ENCODE assay signal across 9 mouse cellular contexts in genomic region chr9:57547287-57547686, GRCm38 (mm10). TPM values are rescaled to one million over a fixed set of nuclear protein-coding genes. Genes with fewer than 3 reads are reported as not detected.
DNase-seq lines count a peak whose midpoint lies in the region; ATAC-seq lines count a peak whose summit lies in the region.
"Had no signal": no experiment of that assay in that cellular context is flagged by ENCODE, and none has a peak within 500 bp of the region (broad histone marks: within the 10 kb centered on the region; RNA-seq: fewer than 3 reads in every experiment).

No protein-coding gene starts in this region.

- no peaks in the 10 kb centered on the region for H3K9me3 ChIP-seq in embryonic facial prominence, embryonic 13.5 days
- no peaks in the 10 kb centered on the region for H3K9me3 ChIP-seq in embryonic facial prominence, embryonic 10.5 days
- no peaks in the 10 kb centered on the region for H3K9me3 ChIP-seq in liver, embryonic 12.5 days (replicated peaks)
- H3K9me3 ChIP-seq: limb, embryonic 15.5 days had no signal

- H3K36me3 ChIP-seq in embryonic facial prominence, embryonic 13.5 days = peaks cover 82% of the 10 kb centered on the region
- H3K36me3 ChIP-seq in embryonic facial prominence, embryonic 10.5 days (replicated peaks) = peaks cover 85% of the 10 kb centered on the region
- H3K36me3 ChIP-seq in liver, embryonic 12.5 days = peaks cover 56% of the 10 kb centered on the region

- peaks cover 7% of the 10 kb centered on the region for H3K4me1 ChIP-seq in embryonic facial prominence, embryonic 13.5 days
- peaks cover 7% of the 10 kb centered on the region for H3K4me1 ChIP-seq in embryonic facial prominence, embryonic 10.5 days
- peaks cover 34% of the 10 kb centered on the region for H3K4me1 ChIP-seq in liver, embryonic 12.5 days

- no peak overlapping the region for H3K27ac ChIP-seq in embryonic facial prominence, embryonic 13.5 days
- H3K27ac ChIP-seq in embryonic facial prominence, embryonic 10.5 days (replicated peaks) = no peak overlapping the region
- H3K27ac ChIP-seq in liver, embryonic 12.5 days = 0 out of 2 replicates have a peak overlapping the region, but pooled peaks have one; percentile 15
- H3K27ac ChIP-seq: limb, embryonic 15.5 days had no signal

- H3K4me3 ChIP-seq in embryonic facial prominence, embryonic 13.5 days = no peak overlapping the region
- no peak overlapping the region for H3K4me3 ChIP-seq in embryonic facial prominence, embryonic 10.5 days
- H3K4me3 ChIP-seq in liver, embryonic 12.5 days = no peak overlapping the region
- H3K4me3 ChIP-seq: limb, embryonic 15.5 days had no signal

- peak overlapping the region; percentile 21; the same call in 1 of the 2 replicates for H3K9ac ChIP-seq in embryonic facial prominence, embryonic 13.5 days
- H3K9ac ChIP-seq in liver, embryonic 12.5 days = no peak overlapping the region
- H3K9ac ChIP-seq: limb, embryonic 15.5 days had no signal

- no peak for ATAC-seq in embryonic facial prominence, embryonic 13.5 days (ENCODE audit: insufficient number of reproducible peaks, insufficient read depth, low FRiP score, low TSS enrichment, low read depth)
- peak; percentile 45; the same call in 1 of the 2 replicates for ATAC-seq in liver, embryonic 12.5 days

- no peaks in the 10 kb centered on the region for H3K27me3 ChIP-seq in embryonic facial prominence, embryonic 13.5 days
- H3K27me3 ChIP-seq in embryonic facial prominence, embryonic 10.5 days (replicated peaks; ENCODE audit: low read depth, poor library complexity, severe bottlenecking) = no peaks in the 10 kb centered on the region
- no peaks in the 10 kb centered on the region for H3K27me3 ChIP-seq in liver, embryonic 12.5 days (replicated peaks)
- H3K27me3 ChIP-seq: limb, embryonic 15.5 days had no signal

- 79% methylated on average over 5 of the region's 5 CpGs for WGBS in embryonic facial prominence, embryonic 13.5 days
- WGBS in embryonic facial prominence, embryonic 10.5 days = 86% methylated on average over 5 of the region's 5 CpGs
- WGBS in liver, embryonic 12.5 days (ENCODE audit: insufficient replicate concordance) = 26% methylated on average over 5 of the region's 5 CpGs

- no peak for DNase-seq in embryonic facial prominence, embryonic 10.5 days (ENCODE audit: low spot score)
- DNase-seq in urinary bladder, postnatal 14 days (ENCODE audit: low spot score) = peak; percentile 57
- DNase-seq in urinary bladder, adult 2 months (ENCODE audit: low spot score) = no peak
- no peak for DNase-seq in embryo, embryonic 10.5 days (ENCODE audit: low spot score)
- no peak for DNase-seq in retina, postnatal 1 day
- no peak for DNase-seq in urinary bladder, adult 18-20 months (ENCODE audit: low spot score in 2 of 2)

- H3K4me2 ChIP-seq in embryonic facial prominence, embryonic 13.5 days = no peak overlapping the region
- H3K4me2 ChIP-seq in liver, embryonic 12.5 days = peak overlapping the region; percentile 27
- H3K4me2 ChIP-seq: limb, embryonic 15.5 days had no signal

RNA-seq across cellular contexts. Expression of gene Mpi, which starts 5.3 kb away (rescaled TPM):
- polyA plus RNA-seq in embryonic facial prominence, embryonic 13.5 days (2015; fragmentation: Nextera tagmentation; extraction: Ambion mirVana) = 47.1 and 48.8 TPM in 2 replicates
- polyA plus RNA-seq in embryonic facial prominence, embryonic 10.5 days (2016; fragmentation: Nextera tagmentation; extraction: Ambion mirVana) = 58.7 and 61.7 TPM in 2 replicates
- polyA plus RNA-seq in urinary bladder, adult 2 months (2012; rRNA removed) = 21.3 and 22.5 TPM in 2 replicates
- 17.4 and 17.7 TPM in 2 replicates for polyA plus RNA-seq in liver, embryonic 12.5 days (2016; fragmentation: Nextera tagmentation; extraction: Ambion mirVana)

RNA-seq across cellular contexts. Expression of gene Fam219b, which starts 10.0 kb away (rescaled TPM):
- 25.1 and 28.9 TPM in 2 replicates for polyA plus RNA-seq in embryonic facial prominence, embryonic 13.5 days (2015; fragmentation: Nextera tagmentation; extraction: Ambion mirVana)
- polyA plus RNA-seq in embryonic facial prominence, embryonic 10.5 days (2016; fragmentation: Nextera tagmentation; extraction: Ambion mirVana) = 17.1 and 17.7 TPM in 2 replicates
- 14.9 and 17.5 TPM in 2 replicates for polyA plus RNA-seq in urinary bladder, adult 2 months (2012; rRNA removed)
- 10.5 and 12.0 TPM in 2 replicates for polyA plus RNA-seq in liver, embryonic 12.5 days (2016; fragmentation: Nextera tagmentation; extraction: Ambion mirVana)

RNA-seq across cellular contexts. Expression of gene Scamp2, which starts 13.5 kb away (rescaled TPM):
- polyA plus RNA-seq in embryonic facial prominence, embryonic 13.5 days (2015; fragmentation: Nextera tagmentation; extraction: Ambion mirVana) = 54.2 and 61.7 TPM in 2 replicates
- 44.1 and 45.3 TPM in 2 replicates for polyA plus RNA-seq in embryonic facial prominence, embryonic 10.5 days (2016; fragmentation: Nextera tagmentation; extraction: Ambion mirVana)
- 60.9 and 62.9 TPM in 2 replicates for polyA plus RNA-seq in urinary bladder, adult 2 months (2012; rRNA removed)
- 32.5 and 33.2 TPM in 2 replicates for polyA plus RNA-seq in liver, embryonic 12.5 days (2016; fragmentation: Nextera tagmentation; extraction: Ambion mirVana)

RNA-seq across cellular contexts. Expression of gene Cox5a, which starts 26.2 kb away (rescaled TPM):
- 473 and 528 TPM in 2 replicates for polyA plus RNA-seq in embryonic facial prominence, embryonic 13.5 days (2015; fragmentation: Nextera tagmentation; extraction: Ambion mirVana)
- polyA plus RNA-seq in embryonic facial prominence, embryonic 10.5 days (2016; fragmentation: Nextera tagmentation; extraction: Ambion mirVana) = 664 and 702 TPM in 2 replicates
- 223 and 254 TPM in 2 replicates for polyA plus RNA-seq in urinary bladder, adult 2 months (2012; rRNA removed)
- polyA plus RNA-seq in liver, embryonic 12.5 days (2016; fragmentation: Nextera tagmentation; extraction: Ambion mirVana) = 415 and 442 TPM in 2 replicates

RNA-seq across cellular contexts. Expression of gene Ulk3, which starts 42.0 kb away (rescaled TPM):
- polyA plus RNA-seq in embryonic facial prominence, embryonic 13.5 days (2015; fragmentation: Nextera tagmentation; extraction: Ambion mirVana) = 20.3 and 26.9 TPM in 2 replicates
- polyA plus RNA-seq in embryonic facial prominence, embryonic 10.5 days (2016; fragmentation: Nextera tagmentation; extraction: Ambion mirVana) = 13.3 and 16.4 TPM in 2 replicates
- polyA plus RNA-seq in urinary bladder, adult 2 months (2012; rRNA removed) = 32.4 and 38.8 TPM in 2 replicates
- polyA plus RNA-seq in liver, embryonic 12.5 days (2016; fragmentation: Nextera tagmentation; extraction: Ambion mirVana) = 6.4 and 9.0 TPM in 2 replicates
